Mouse (Mus musculus) liver, adult 2 months (tissue): ENCODE measurements at regions not wholly inside any gene's neighbourhood (a gene's known extent, or its start where the extent isn't known, plus 50 kb on each side); places are given as distances from the start of the nearest gene placed in this dataset.

Experiments used
- DNase-seq: peaks from one replicate; pipeline ENCODE4 v3.0.0-alpha.2; 2011; ENCODE audit warnings: low read depth, low spot score; ENCODE audit errors: extremely low read depth
- H3K27ac ChIP-seq: fragments of 200-500 bp; replicated peaks from 2 replicates; pipeline ENCODE4 v1.5.1; 2012; ENCODE audit warnings: low read depth, mild to moderate bottlenecking, control low read depth, inconsistent platforms, low read length; ENCODE audit not compliant: insufficient read depth
- H3K27me3 ChIP-seq: fragments of 200-500 bp; 2 replicates; pipeline ENCODE4 v1.6.1; 2012; ENCODE audit warnings: mild to moderate bottlenecking, moderate library complexity, low read length, inconsistent platforms; ENCODE audit not compliant: control insufficient read depth, insufficient read depth
- H3K36me3 ChIP-seq: fragments of 200-500 bp; 2 replicates; pipeline ENCODE4 v1.6.1; 2012; ENCODE audit warnings: low read length, inconsistent platforms; ENCODE audit not compliant: control insufficient read depth, insufficient read depth
- H3K4me1 ChIP-seq: fragments of 200-500 bp; 2 replicates; pipeline ENCODE4 v1.6.1; 2011; ENCODE audit warnings: low read length; ENCODE audit not compliant: control insufficient read depth, insufficient read depth
- H3K4me3 ChIP-seq: fragments of 200-500 bp; 2 replicates; pipeline ENCODE4 v1.5.1; 2011; ENCODE audit warnings: low read depth, mild to moderate bottlenecking, control low read depth, low read length, moderate library complexity; ENCODE audit not compliant: insufficient read depth
- H3K79me2 ChIP-seq: fragments of 200-500 bp; 2 replicates; pipeline ENCODE4 v1.6.1; 2012; ENCODE audit warnings: inconsistent platforms, mild to moderate bottlenecking, low read length, moderate library complexity; ENCODE audit not compliant: control insufficient read depth, insufficient read depth
- H3K9ac ChIP-seq: fragments of 200-500 bp; 2 replicates; pipeline ENCODE4 v1.6.1; 2012; ENCODE audit warnings: low read depth, mild to moderate bottlenecking, control low read depth, inconsistent platforms, low read length
- CTCF ChIP-seq: fragments of 200-500 bp; IDR thresholded peaks from 2 replicates; pipeline ENCODE4 v1.5.1; 2011; ENCODE audit warnings: low read depth, low read length, control low read depth
- POLR2A ChIP-seq: fragments of 200-500 bp; IDR thresholded peaks from 2 replicates; pipeline ENCODE4 v1.6.1; 2011; ENCODE audit warnings: low read length, control low read depth; ENCODE audit not compliant: insufficient read depth; ENCODE audit errors: extremely low read depth
- WGBS: fragments of 180-500 bp; shearing (Covaris S2); methylation state at CpG from one replicate; pipeline ENCODE4 v1.1.7; 2018; 5-methylcytosine and 5-hydroxymethylcytosine counted together

DNA sequence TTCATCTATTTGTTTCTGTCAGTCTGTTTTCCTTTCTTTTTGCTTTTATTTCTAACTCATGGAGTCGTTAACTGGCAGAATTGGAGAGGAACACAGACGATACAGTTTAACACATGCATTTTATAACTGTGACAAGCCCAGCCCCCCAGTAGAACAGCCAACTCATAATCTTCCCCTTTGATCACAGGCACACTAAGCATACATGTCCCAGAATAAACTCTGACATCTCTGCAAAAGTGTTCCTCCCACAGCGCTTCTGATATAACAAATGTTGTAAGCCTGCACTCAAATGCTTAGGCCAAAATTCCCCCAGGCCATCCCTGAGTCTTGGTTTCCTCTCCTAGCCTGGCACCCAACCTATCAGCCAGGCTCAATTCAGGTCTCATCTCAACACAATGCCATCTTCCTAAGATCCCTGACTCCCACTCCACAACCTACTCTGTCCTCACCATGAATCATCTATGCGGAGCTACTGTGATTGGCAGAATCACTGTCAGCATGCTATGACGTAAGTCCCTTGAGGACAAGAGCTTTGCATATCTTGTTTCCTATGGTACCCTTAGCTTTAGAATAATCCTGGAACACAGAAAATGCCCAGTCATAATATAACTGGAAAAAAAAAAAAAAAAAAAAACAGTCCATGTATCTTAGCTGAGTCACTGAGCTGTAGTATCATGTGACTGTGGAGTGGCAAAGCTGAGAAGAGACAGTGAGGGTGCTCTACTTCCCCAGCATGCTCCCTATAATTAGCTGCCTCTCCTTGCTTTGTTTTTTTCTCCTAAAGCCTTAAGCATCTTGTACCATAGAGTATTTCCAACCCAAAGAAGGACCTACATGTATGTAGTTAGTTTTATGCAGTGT lies 146.7 kb downstream of the Plk2 start:
- Histone ChIP-seq H3K27me3 (no peaks in the 10 kb centered on the region), H3K4me3 (no peak overlapping the region), H3K36me3 (no peaks in the 10 kb centered on the region), H3K27ac (no peak overlapping the region), H3K4me1 (no peaks in the 10 kb centered on the region), H3K79me2 (no peaks in the 10 kb centered on the region; the same call in 1 of the 2 replicates), H3K9ac (no peak overlapping the region)
- TF ChIP-seq POLR2A, result no peak
- TF ChIP-seq CTCF, result no peak
- no peak for DNase-seq
- WGBS, result 90% methylated on average over 5 of the region's 5 CpGs

DNA sequence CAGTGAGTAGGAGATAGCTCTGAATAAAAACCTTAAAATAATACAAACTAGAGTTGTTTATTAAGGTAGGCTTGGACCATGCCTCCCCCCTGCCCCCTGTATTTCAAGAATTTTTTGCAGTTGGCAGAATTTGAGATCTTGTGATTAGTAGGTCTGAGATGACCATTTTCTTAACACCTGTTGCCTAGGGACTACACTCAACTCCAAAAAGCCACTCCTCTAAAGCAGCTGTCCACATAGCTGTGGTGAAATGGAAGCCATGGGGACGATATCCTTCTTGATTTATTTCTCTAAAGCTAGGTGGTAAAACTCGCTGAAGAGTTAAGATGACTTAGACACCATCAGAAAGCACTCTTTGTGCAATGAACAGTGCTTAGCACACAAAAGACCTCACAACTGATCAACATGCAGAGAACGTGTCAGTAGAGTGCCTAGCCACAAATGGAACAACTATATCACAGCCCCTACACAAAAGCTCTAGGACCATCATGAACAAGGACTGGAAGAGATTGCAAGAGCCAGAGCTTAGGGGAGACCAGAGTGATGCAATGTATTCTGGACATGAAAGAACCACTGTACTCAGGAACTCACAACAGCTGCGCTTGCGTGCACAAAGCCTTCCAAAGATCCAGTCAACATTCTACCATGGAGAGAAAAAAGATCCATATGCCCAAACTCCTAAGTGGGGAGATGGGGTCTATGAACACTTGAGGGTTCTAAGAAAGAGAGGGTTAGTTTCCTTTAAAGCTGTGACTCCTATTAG lies 147.6 kb downstream of the Plk2 start:
- no peak overlapping the region for H3K9ac ChIP-seq
- TF ChIP-seq POLR2A (no peak), CTCF (no peak)

DNA sequence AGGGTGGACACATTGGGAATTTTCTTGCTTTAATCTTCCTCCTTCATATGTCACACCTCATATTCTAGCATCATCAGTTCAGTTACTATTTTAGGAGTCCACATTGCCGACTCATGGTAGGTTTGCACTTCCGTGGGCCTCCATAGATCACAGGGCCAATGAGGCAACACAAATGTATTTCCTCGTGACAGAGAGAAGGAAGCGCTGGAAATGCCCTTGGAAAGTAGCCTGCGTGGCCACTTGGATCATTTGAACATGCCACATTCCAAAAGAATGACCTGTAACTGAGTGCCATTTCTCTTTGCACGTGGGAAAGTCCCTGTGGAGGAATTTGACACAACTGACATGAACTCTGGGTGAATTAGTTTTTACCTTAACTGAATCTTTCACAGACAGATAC lies 150.6 kb downstream of the Plk2 start:
- Histone ChIP-seq H3K79me2 (no peaks in the 10 kb centered on the region; the same call in 1 of the 2 replicates), H3K27ac (no peak overlapping the region), H3K4me1 (no peaks in the 10 kb centered on the region), H3K9ac (no peak overlapping the region), H3K27me3 (no peaks in the 10 kb centered on the region), H3K4me3 (no peak overlapping the region), H3K36me3 (no peaks in the 10 kb centered on the region)
- DNase-seq, result no peak
- TF ChIP-seq CTCF, result no peak
- TF ChIP-seq POLR2A, result no peak
- WGBS, result 71% methylated on average over 6 of the region's 6 CpGs

More for the DNA sequence above, 147.6 kb downstream of the Plk2 start:
- Histone ChIP-seq H3K79me2 (no peaks in the 10 kb centered on the region; the same call in 1 of the 2 replicates), H3K27ac (no peak overlapping the region), H3K4me1 (no peaks in the 10 kb centered on the region), H3K36me3 (no peaks in the 10 kb centered on the region), H3K4me3 (no peak overlapping the region), H3K27me3 (no peaks in the 10 kb centered on the region)
- DNase-seq, result no peak
- 89% methylated on average over 5 of the region's 5 CpGs for WGBS

DNA sequence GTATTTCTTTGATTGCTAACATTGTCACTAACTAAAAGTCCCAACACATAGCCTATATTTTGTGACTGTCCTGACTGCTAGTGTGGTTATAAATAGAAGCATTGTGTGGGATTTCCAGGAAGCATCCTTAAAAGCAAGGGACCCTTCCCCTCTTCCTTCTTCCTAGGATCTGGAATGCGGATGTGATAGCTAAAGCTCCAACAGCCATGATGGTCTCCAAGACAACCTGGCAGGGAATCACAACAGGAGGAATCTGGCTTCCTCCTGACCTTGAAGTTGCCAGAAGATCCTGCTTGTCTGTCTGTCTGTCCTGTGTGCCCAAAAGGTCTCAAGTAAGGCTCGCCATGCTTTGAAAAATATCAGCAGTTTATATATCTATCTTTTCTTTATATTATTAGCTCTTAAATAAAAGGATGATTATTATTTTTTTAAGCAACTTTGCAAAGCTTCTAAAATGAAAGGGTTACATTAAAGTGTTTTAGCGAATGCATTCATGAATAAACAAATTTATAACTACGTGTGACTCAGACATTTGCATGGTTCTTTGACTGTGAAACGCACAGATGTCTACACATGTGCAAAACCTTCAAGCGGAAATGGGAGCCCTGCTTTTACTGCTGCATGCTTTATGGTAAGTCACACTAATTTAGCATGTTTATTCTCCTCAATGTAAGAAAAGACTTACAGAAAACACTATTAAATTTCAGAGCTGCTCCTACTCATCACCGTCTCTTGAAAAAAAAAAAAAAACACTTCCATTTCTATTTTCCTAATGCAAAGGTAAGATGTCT lies 160.9 kb downstream of the Plk2 start:
- 84% methylated on average over 7 of the region's 7 CpGs for WGBS

DNA sequence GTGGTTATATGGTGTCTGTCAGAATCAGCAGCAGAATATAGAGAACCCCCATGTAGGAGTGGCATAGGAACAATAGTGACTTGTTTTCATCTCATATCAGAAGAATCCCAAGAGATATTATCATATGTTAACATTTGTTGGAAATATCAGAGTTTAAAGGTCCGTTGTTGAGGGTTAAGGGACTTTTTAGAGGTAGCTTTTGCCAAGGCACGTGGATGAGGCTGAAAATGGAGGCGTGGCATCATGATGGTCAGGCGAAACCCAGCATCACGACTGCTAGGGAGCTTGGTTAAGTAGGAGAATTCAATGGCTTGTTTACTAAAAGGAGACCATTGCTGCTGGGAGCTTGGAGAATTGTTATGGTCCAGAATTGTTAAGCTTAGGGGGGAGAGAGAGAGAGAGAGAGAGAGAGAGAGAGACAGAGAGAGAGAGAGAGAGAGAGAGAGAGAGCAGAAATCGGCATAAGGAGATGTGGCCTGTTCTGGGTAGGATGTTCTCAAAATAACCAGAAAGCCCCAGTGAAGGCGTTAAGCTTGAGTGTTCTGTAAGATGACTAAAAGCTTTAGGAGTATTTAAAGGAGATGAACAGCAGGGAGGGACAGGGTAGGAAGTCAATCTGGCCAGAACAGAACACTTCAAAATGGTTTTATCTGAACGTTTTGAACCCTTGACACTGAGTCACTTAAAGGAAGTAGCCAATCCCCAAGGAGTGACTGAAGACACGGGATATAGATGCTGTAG lies 161.7 kb downstream of the Plk2 start:
- no peak for DNase-seq
- no peak overlapping the region for H3K9ac ChIP-seq
- H3K27ac ChIP-seq, result no peak overlapping the region
- 75% methylated on average over 9 of the region's 9 CpGs for WGBS
- no peak for TF ChIP-seq CTCF
- TF ChIP-seq POLR2A, result no peak
- H3K79me2 ChIP-seq, result no peaks in the 10 kb centered on the region
- H3K4me1 ChIP-seq, result no peaks in the 10 kb centered on the region
- H3K36me3 ChIP-seq, result no peaks in the 10 kb centered on the region
- H3K4me3 ChIP-seq, result no peak overlapping the region
- no peaks in the 10 kb centered on the region for H3K27me3 ChIP-seq

More for the DNA sequence above, 160.9 kb downstream of the Plk2 start:
- H3K36me3 ChIP-seq, result no peaks in the 10 kb centered on the region
- no peaks in the 10 kb centered on the region for H3K27me3 ChIP-seq
- H3K79me2 ChIP-seq, result no peaks in the 10 kb centered on the region
- DNase-seq, result no peak
- no peak overlapping the region for H3K9ac ChIP-seq
- no peak for TF ChIP-seq POLR2A
- TF ChIP-seq CTCF, result no peak
- H3K4me3 ChIP-seq, result no peak overlapping the region
- H3K27ac ChIP-seq, result no peak overlapping the region
- no peaks in the 10 kb centered on the region for H3K4me1 ChIP-seq
